Mouse (Mus musculus) kidney, embryonic 16.5 days (tissue): ENCODE measurements at regions not wholly inside any gene's neighbourhood (a gene's known extent, or its start where the extent isn't known, plus 50 kb on each side); places are given as distances from the start of the nearest gene placed in this dataset.

Source experiments
- ATAC-seq: fragments of 200-750 bp; cut with Nextera tagmentation; 2 replicates; pipeline ENCODE4 v1.8.0; 2017; ENCODE audit warnings: moderate TSS enrichment; ENCODE audit not compliant: low FRiP score, low TSS enrichment
- H3K27ac ChIP-seq: fragments of 300-500 bp; sonication (generic); 2 replicates; pipeline ENCODE4 v1.5.1; 2014; ENCODE audit warnings: low read length
- H3K27me3 ChIP-seq: fragments of 300-500 bp; sonication (generic); 2 replicates; pipeline ENCODE4 v1.6.1; 2014; ENCODE audit warnings: low read length, control low read depth, mixed read lengths; ENCODE audit not compliant: insufficient read depth
- H3K36me3 ChIP-seq: fragments of 300-500 bp; sonication (generic); 2 replicates; pipeline ENCODE4 v1.6.1; 2014; ENCODE audit warnings: low read length, control low read depth, mixed read lengths; ENCODE audit not compliant: insufficient read depth
- H3K4me1 ChIP-seq: fragments of 300-500 bp; sonication (generic); 2 replicates; pipeline ENCODE4 v1.6.1; 2014; ENCODE audit warnings: low read length, control low read depth, mixed read lengths; ENCODE audit not compliant: insufficient read depth
- H3K4me2 ChIP-seq: fragments of 300-500 bp; sonication (generic); replicated peaks from 2 replicates; pipeline ENCODE4 v1.6.1; 2014; ENCODE audit warnings: low read depth, low read length
- H3K4me3 ChIP-seq: fragments of 300-500 bp; sonication (generic); 2 replicates; pipeline ENCODE4 v1.5.1; 2014; ENCODE audit warnings: mild to moderate bottlenecking, low read length
- H3K9ac ChIP-seq: fragments of 300-500 bp; sonication (generic); replicated peaks from 2 replicates; pipeline ENCODE4 v1.6.1; 2014; ENCODE audit warnings: low read length
- H3K9me3 ChIP-seq: fragments of 300-500 bp; sonication (generic); 2 replicates; pipeline ENCODE4 v1.6.1; 2016; ENCODE audit warnings: low read length, control low read depth
- WGBS: fragments of 180-500 bp; shearing (Covaris S2); extraction: QIAGEN DNeasy Blood & Tissue Kit; methylation state at CpG from one replicate; pipeline ENCODE4 v1.1.7; 2014; 5-methylcytosine and 5-hydroxymethylcytosine counted together

- 95% methylated on average over 7 of the region's 7 CpGs for WGBS
- no peak for ATAC-seq
Observed at GRCm38 (mm10) chr11:117050788-117051187, 64.2 kb upstream of the Sec14l1 start.

GRCm38 (mm10) chr11:117056958-117057357 is 58.0 kb upstream of the Sec14l1 start:
- peak; percentile 56; the same call in 1 of the 2 replicates for ATAC-seq
- Histone ChIP-seq H3K4me3 (no peak overlapping the region), H3K27me3 (no peaks in the 10 kb centered on the region; the same call in 1 of the 2 replicates), H3K4me2 (no peak overlapping the region), H3K4me1 (peaks cover 4% of the 10 kb centered on the region; the same call in 1 of the 2 replicates), H3K27ac (no peak overlapping the region), H3K36me3 (no peaks in the 10 kb centered on the region), H3K9me3 (no peaks in the 10 kb centered on the region), H3K9ac (no peak overlapping the region)
- 14% methylated on average over 9 of the region's 9 CpGs for WGBS

More at GRCm38 (mm10) chr11:117050788-117051187, 64.2 kb upstream of the Sec14l1 start:
- H3K27ac ChIP-seq = no peak overlapping the region
- no peaks in the 10 kb centered on the region for H3K27me3 ChIP-seq
- H3K4me1 ChIP-seq = no peaks in the 10 kb centered on the region
- H3K9me3 ChIP-seq = 0 out of 2 replicates have a peak, but pooled peaks cover 5% of the 10 kb centered on the region
- H3K4me3 ChIP-seq = no peak overlapping the region
- no peak overlapping the region for H3K4me2 ChIP-seq
- H3K36me3 ChIP-seq = no peaks in the 10 kb centered on the region
- no peak overlapping the region for H3K9ac ChIP-seq

- 34% methylated on average over 7 of the region's 7 CpGs for WGBS
- no peaks in the 10 kb centered on the region for H3K36me3 ChIP-seq
- H3K4me2 ChIP-seq = no peak overlapping the region
- H3K27ac ChIP-seq = no peak overlapping the region
- 0 out of 2 replicates have a peak, but pooled peaks have one; percentile 17 for ATAC-seq
- H3K4me1 ChIP-seq = peaks cover 4% of the 10 kb centered on the region; the same call in 1 of the 2 replicates
- no peak overlapping the region for H3K4me3 ChIP-seq
- H3K27me3 ChIP-seq = no peaks in the 10 kb centered on the region; the same call in 1 of the 2 replicates
- H3K9me3 ChIP-seq = no peaks in the 10 kb centered on the region
- H3K9ac ChIP-seq = no peak overlapping the region
Observed at GRCm38 (mm10) chr11:117057451-117057850, 57.5 kb upstream of the Sec14l1 start.

GRCm38 (mm10) chr11:117059120-117059519 is 55.8 kb upstream of the Sec14l1 start:
- no peak overlapping the region for H3K27ac ChIP-seq
- ATAC-seq = no peak
- no peaks in the 10 kb centered on the region; the same call in 1 of the 2 replicates for H3K27me3 ChIP-seq
- no peaks in the 10 kb centered on the region for H3K9me3 ChIP-seq
- peaks cover 4% of the 10 kb centered on the region; the same call in 1 of the 2 replicates for H3K4me1 ChIP-seq
- H3K4me2 ChIP-seq = no peak overlapping the region
- 61% methylated on average over 8 of the region's 8 CpGs for WGBS
- H3K4me3 ChIP-seq = no peak overlapping the region
- H3K9ac ChIP-seq = no peak overlapping the region
- H3K36me3 ChIP-seq = no peaks in the 10 kb centered on the region

GRCm38 (mm10) chr11:117059981-117060705 is 54.8 kb upstream of the Sec14l1 start:
- H3K4me3 ChIP-seq = no peak overlapping the region
- 26% methylated on average over 19 of the region's 19 CpGs for WGBS
- no peaks in the 10 kb centered on the region for H3K9me3 ChIP-seq
- no peak overlapping the region for H3K27ac ChIP-seq
- no peak overlapping the region for H3K9ac ChIP-seq
- no peaks in the 10 kb centered on the region; the same call in 1 of the 2 replicates for H3K27me3 ChIP-seq
- H3K4me2 ChIP-seq = no peak overlapping the region
- H3K36me3 ChIP-seq = no peaks in the 10 kb centered on the region
- no peak for ATAC-seq
- H3K4me1 ChIP-seq = peaks cover 4% of the 10 kb centered on the region; the same call in 1 of the 2 replicates

GRCm38 (mm10) chr11:117060706-117061337 is 54.1 kb upstream of the Sec14l1 start:
- ATAC-seq = no peak
- Histone ChIP-seq H3K9me3 (no peaks in the 10 kb centered on the region), H3K4me3 (no peak overlapping the region), H3K36me3 (no peaks in the 10 kb centered on the region), H3K9ac (no peak overlapping the region), H3K4me1 (peaks cover 4% of the 10 kb centered on the region; the same call in 1 of the 2 replicates), H3K27ac (no peak overlapping the region), H3K4me2 (no peak overlapping the region), H3K27me3 (no peaks in the 10 kb centered on the region; the same call in 1 of the 2 replicates)
- WGBS = 33% methylated on average over 7 of the region's 9 CpGs

- 45% methylated on average over 14 of the region's 14 CpGs for WGBS
- Histone ChIP-seq H3K36me3 (no peaks in the 10 kb centered on the region), H3K4me1 (peaks cover 4% of the 10 kb centered on the region; the same call in 1 of the 2 replicates)
Observed at GRCm38 (mm10) chr11:117062772-117063499, 52.0 kb upstream of the Sec14l1 start.

More at GRCm38 (mm10) chr11:117062772-117063499, 52.0 kb upstream of the Sec14l1 start:
- no peak overlapping the region for H3K4me3 ChIP-seq
- no peaks in the 10 kb centered on the region; the same call in 1 of the 2 replicates for H3K27me3 ChIP-seq
- ATAC-seq = no peak
- H3K9ac ChIP-seq = no peak overlapping the region
- H3K4me2 ChIP-seq = no peak overlapping the region
- no peaks in the 10 kb centered on the region for H3K9me3 ChIP-seq
- H3K27ac ChIP-seq = no peak overlapping the region
